Mouse (Mus musculus) midbrain, embryonic 14.5 days (tissue): ENCODE data around the gene Gm13090. TPM values are rescaled to one million over a fixed set of nuclear protein-coding genes. Genes with fewer than 3 reads are reported as not detected.

ENCODE experiments used
- ATAC-seq: fragments of 200-750 bp; cut with Nextera tagmentation; 2 replicates; pipeline ENCODE4 v1.8.0; 2017; ENCODE audit warnings: moderate number of reproducible peaks, moderate library complexity; ENCODE audit not compliant: low FRiP score, low TSS enrichment
- DNase-seq: peaks from one replicate; pipeline ENCODE4 v3.0.0-alpha.2; 2015
- H3K27ac ChIP-seq: fragments of 300-500 bp; sonication (generic); replicated peaks from 2 replicates; pipeline ENCODE4 v1.5.1; 2014; ENCODE audit warnings: mild to moderate bottlenecking, low read depth, low read length, moderate library complexity
- H3K27me3 ChIP-seq: fragments of 300-500 bp; sonication (generic); 2 replicates; pipeline ENCODE4 v1.6.1; 2014; ENCODE audit warnings: low read length, control low read depth, mixed read lengths; ENCODE audit not compliant: control insufficient read depth, insufficient read depth
- H3K36me3 ChIP-seq: fragments of 300-500 bp; sonication (generic); 2 replicates; pipeline ENCODE4 v1.6.1; 2014; ENCODE audit warnings: low read length, control low read depth; ENCODE audit not compliant: control insufficient read depth, insufficient read depth
- H3K4me1 ChIP-seq: fragments of 300-500 bp; sonication (generic); 2 replicates; pipeline ENCODE4 v1.6.1; 2014; ENCODE audit warnings: mild to moderate bottlenecking, antibody characterized with exemption, low read length, control low read depth; ENCODE audit not compliant: control insufficient read depth, insufficient read depth
- H3K4me2 ChIP-seq: fragments of 300-500 bp; sonication (generic); 2 replicates; pipeline ENCODE4 v1.6.1; 2014; ENCODE audit warnings: mild to moderate bottlenecking, low read length, moderate library complexity
- H3K4me3 ChIP-seq: fragments of 300-500 bp; sonication (generic); replicated peaks from 2 replicates; pipeline ENCODE4 v1.5.1; 2014; ENCODE audit warnings: low read depth, low read length
- H3K9ac ChIP-seq: fragments of 300-500 bp; sonication (generic); replicated peaks from 2 replicates; pipeline ENCODE4 v1.6.1; 2014; ENCODE audit warnings: mild to moderate bottlenecking, low read length, moderate library complexity
- H3K9me3 ChIP-seq: fragments of 300-500 bp; sonication (generic); 2 replicates; pipeline ENCODE4 v1.6.1; 2016; ENCODE audit warnings: low read length, control low read depth, mixed read lengths; ENCODE audit not compliant: control insufficient read depth
- WGBS: fragments of 180-500 bp; shearing (Covaris S2); extraction: QIAGEN DNeasy Blood & Tissue Kit; methylation state at CpG from one replicate; pipeline ENCODE4 v1.1.7; 2014; 5-methylcytosine and 5-hydroxymethylcytosine counted together
- polyA plus RNA-seq: library from polyadenylated mRNA; unstranded; fragments of >200 nt; fragmentation: Nextera tagmentation; extraction: Ambion mirVana; gene quantifications from 2 replicates; pipeline ENCODE4 v1.2.1, GENCODE M21; 2014

Gm13090 gene
- polyA plus RNA-seq, 1 experiment from 2014 or later: 0.50 TPM

GRCm38 (mm10) chr4:151057347-151058321 lies 31.7 kb upstream of the Gm13090 start, which contains the start of gene Vamp3:
TSS of gene Vamp3 (minus strand) at chr4:151057963.
- peak within 1 kb of the TSS; percentile 93 for H3K9ac ChIP-seq
- H3K27ac ChIP-seq: peak within 1 kb of the TSS; percentile 93
- peaks cover 35% of the 10 kb centered on the region for H3K36me3 ChIP-seq
- ATAC-seq (peak; percentile 99), DNase-seq (peak; percentile 100)
- no peaks in the 10 kb centered on the region for H3K27me3 ChIP-seq
- peaks cover 13% of the 10 kb centered on the region for H3K4me1 ChIP-seq
- H3K9me3 ChIP-seq: no peaks in the 10 kb centered on the region
- under 1% methylated on average over 114 of the region's 114 CpGs for WGBS
- H3K4me3 ChIP-seq: peak within 1 kb of the TSS; percentile 87
- H3K4me2 ChIP-seq: peak within 1 kb of the TSS; percentile 83

- WGBS: 78% methylated on average over 4 of the region's 4 CpGs
- peak overlapping the region; percentile 38; the same call in 1 of the 2 replicates for H3K9ac ChIP-seq
- ATAC-seq: no peak
Observed at GRCm38 (mm10) chr4:151058634-151059033, 30.7 kb upstream of the Gm13090 start.

GRCm38 (mm10) chr4:151059566-151059965 lies 29.8 kb upstream of the Gm13090 start:
- Histone ChIP-seq H3K4me1 (peaks cover 13% of the 10 kb centered on the region), H3K4me3 (no peak overlapping the region), H3K36me3 (peaks cover 42% of the 10 kb centered on the region), H3K27me3 (no peaks in the 10 kb centered on the region), H3K9me3 (no peaks in the 10 kb centered on the region), H3K4me2 (no peak overlapping the region), H3K27ac (no peak overlapping the region), H3K9ac (no peak overlapping the region)
- no peak for ATAC-seq
- WGBS: 94% methylated on average over 4 of the region's 4 CpGs
- DNase-seq: no peak

More at GRCm38 (mm10) chr4:151058634-151059033, 30.7 kb upstream of the Gm13090 start:
- H3K4me1 ChIP-seq: peaks cover 13% of the 10 kb centered on the region
- H3K4me3 ChIP-seq: peak overlapping the region; percentile 87
- DNase-seq: no peak
- peak overlapping the region; percentile 93 for H3K27ac ChIP-seq
- H3K36me3 ChIP-seq: peaks cover 39% of the 10 kb centered on the region
- H3K27me3 ChIP-seq: no peaks in the 10 kb centered on the region
- H3K9me3 ChIP-seq: no peaks in the 10 kb centered on the region
- peak overlapping the region; percentile 52 for H3K4me2 ChIP-seq

GRCm38 (mm10) chr4:151068751-151069150 lies 20.6 kb upstream of the Gm13090 start:
- H3K4me2 ChIP-seq: no peak overlapping the region
- 85% methylated on average over 4 of the region's 4 CpGs for WGBS
- no peak for DNase-seq
- no peaks in the 10 kb centered on the region for H3K27me3 ChIP-seq
- no peak overlapping the region for H3K9ac ChIP-seq
- peaks cover 94% of the 10 kb centered on the region for H3K36me3 ChIP-seq
- no peaks in the 10 kb centered on the region for H3K9me3 ChIP-seq
- no peak overlapping the region for H3K4me3 ChIP-seq
- no peaks in the 10 kb centered on the region for H3K4me1 ChIP-seq
- no peak overlapping the region for H3K27ac ChIP-seq
- ATAC-seq: no peak

GRCm38 (mm10) chr4:151070962-151071361 lies 18.4 kb upstream of the Gm13090 start:
- H3K4me1 ChIP-seq: no peaks in the 10 kb centered on the region
- no peaks in the 10 kb centered on the region for H3K27me3 ChIP-seq
- H3K9me3 ChIP-seq: no peaks in the 10 kb centered on the region
- H3K9ac ChIP-seq: no peak overlapping the region
- no peak overlapping the region for H3K4me3 ChIP-seq
- ATAC-seq: no peak
- no peak for DNase-seq
- 94% methylated on average over 7 of the region's 7 CpGs for WGBS
- H3K36me3 ChIP-seq: peaks cover 96% of the 10 kb centered on the region
- H3K4me2 ChIP-seq: no peak overlapping the region
- no peak overlapping the region for H3K27ac ChIP-seq

GRCm38 (mm10) chr4:151073108-151073744 lies 16.1 kb upstream of the Gm13090 start:
- H3K4me3 ChIP-seq: no peak overlapping the region
- WGBS: 57% methylated on average over 13 of the region's 13 CpGs
- no peaks in the 10 kb centered on the region for H3K4me1 ChIP-seq
- H3K9me3 ChIP-seq: no peaks in the 10 kb centered on the region
- no peaks in the 10 kb centered on the region for H3K27me3 ChIP-seq
- no peak overlapping the region for H3K4me2 ChIP-seq
- H3K36me3 ChIP-seq: peaks cover 99% of the 10 kb centered on the region
- H3K9ac ChIP-seq: no peak overlapping the region
- DNase-seq (peak; percentile 90), ATAC-seq (no peak; the same call in 1 of the 2 replicates)
- no peak overlapping the region; the same call in 1 of the 2 replicates for H3K27ac ChIP-seq

- Histone ChIP-seq H3K27me3 (no peaks in the 10 kb centered on the region), H3K9me3 (no peaks in the 10 kb centered on the region), H3K9ac (no peak overlapping the region), H3K4me2 (no peak overlapping the region), H3K36me3 (peaks cover 99% of the 10 kb centered on the region), H3K27ac (no peak overlapping the region), H3K4me1 (no peaks in the 10 kb centered on the region), H3K4me3 (no peak overlapping the region)
- ATAC-seq (no peak), DNase-seq (no peak)
- 96% methylated on average over 15 of the region's 15 CpGs for WGBS
Observed at GRCm38 (mm10) chr4:151074817-151075216, 14.6 kb upstream of the Gm13090 start.

- H3K4me1 ChIP-seq: no peaks in the 10 kb centered on the region
- no peak overlapping the region for H3K4me3 ChIP-seq
- H3K27me3 ChIP-seq: no peaks in the 10 kb centered on the region
- no peak for ATAC-seq
- H3K9ac ChIP-seq: no peak overlapping the region
- no peak overlapping the region for H3K27ac ChIP-seq
- no peak for DNase-seq
- WGBS: 87% methylated on average over 2 of the region's 2 CpGs
- no peak overlapping the region for H3K4me2 ChIP-seq
- no peaks in the 10 kb centered on the region for H3K9me3 ChIP-seq
- H3K36me3 ChIP-seq: peaks cover 100% of the 10 kb centered on the region
Observed at GRCm38 (mm10) chr4:151081355-151081754, 8.0 kb upstream of the Gm13090 start.
